In the genomic region with DNA sequence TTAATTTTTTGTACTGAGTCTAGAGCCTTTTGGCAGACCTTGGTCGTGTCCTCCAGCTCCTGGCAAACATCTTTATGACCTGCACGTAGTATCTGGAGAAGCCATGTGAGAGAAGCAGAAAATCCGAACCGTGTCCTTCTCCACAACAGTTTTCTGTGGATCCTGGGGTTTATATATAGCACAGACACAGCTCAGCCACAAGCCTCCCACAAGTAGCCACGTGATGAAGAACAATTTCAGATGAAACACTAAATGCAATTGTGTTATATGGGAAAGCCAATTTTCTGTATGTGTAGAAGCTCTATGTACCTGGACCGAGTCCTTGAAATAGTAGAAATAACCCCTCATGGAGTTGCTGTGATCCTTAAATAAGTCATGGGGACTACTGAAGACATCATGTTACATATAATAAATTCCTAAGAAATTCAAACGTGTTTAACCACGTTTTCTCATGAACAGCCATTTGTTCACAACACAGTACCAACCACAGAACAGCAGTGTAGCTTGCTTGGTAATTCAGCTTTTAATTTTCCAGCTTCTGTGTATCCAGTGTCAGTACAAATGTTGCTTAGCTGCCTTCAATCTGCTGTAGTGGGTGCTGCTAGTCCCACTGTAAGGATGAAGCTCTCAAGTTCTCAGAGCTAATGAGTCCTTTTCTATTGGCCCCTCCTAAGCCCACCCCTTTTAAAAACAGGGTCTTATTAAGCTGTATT, we compare ENCODE assay signal across 16 mouse cellular contexts.
"Had no signal": no experiment of that assay in that cellular context is flagged by ENCODE, and none has a peak within 500 bp of the region (broad histone marks: within the 10 kb centered on the region; RNA-seq: fewer than 3 reads in every experiment).

No protein-coding gene starts in this region.

- DNase-seq: kidney, adult 11 months; kidney, postnatal 10 days; kidney, postnatal 4 days; liver; liver, embryonic 13.5 days; liver, postnatal 0 days; lung, postnatal 14 days; retina, postnatal 1 day; right cerebral cortex, postnatal 14 days; thymus, postnatal 4 days had no signal

- H3K27ac ChIP-seq: limb, embryonic 12.5 days; liver, embryonic 13.5 days; lung, embryonic 15.5 days; macrophage; midbrain, embryonic 15.5 days; neural tube, embryonic 13.5 days had no signal

- ATAC-seq: liver, postnatal 0 days; midbrain, embryonic 15.5 days had no signal

- H3K4me3 ChIP-seq: limb, embryonic 12.5 days; liver, embryonic 13.5 days; lung, embryonic 15.5 days; megakaryocyte, embryonic 14.5 days; midbrain, embryonic 15.5 days; neural tube, embryonic 13.5 days had no signal
